Mouse (Mus musculus) layer of hippocampus, adult 2 months (tissue): ENCODE measurements around the gene Zfp455. TPM values are rescaled to one million over a fixed set of nuclear protein-coding genes. Genes with fewer than 3 reads are reported as not detected.
A peak's percentile ranks its signal among the peaks of the same experiment; 100 is the strongest.
"Not testable (repeated sequence)": the region's sequence is repeated elsewhere in the genome, so short reads cannot be mapped to it uniquely, and the experiment has no call there.

ENCODE experiments used
- DNase-seq, 2 experiments: peaks; one replicate each; pipeline ENCODE4 v3.0.0; 2022; ENCODE audit warnings: low spot score in 2 of 2
- H3K27ac ChIP-seq: fragments of 200-600 bp; 2 replicates; pipeline ENCODE4 v1.8.1; 2022
- H3K4me3 ChIP-seq: fragments of 200-600 bp; 2 replicates; pipeline ENCODE4 v1.8.1; 2022; ENCODE audit warnings: mild to moderate bottlenecking
- CTCF ChIP-seq: fragments of 200-600 bp; conservative IDR thresholded peaks from 2 replicates; pipeline ENCODE4 v1.8.1; 2022; ENCODE audit warnings: antibody characterized with exemption, mild to moderate bottlenecking, moderate library complexity
- long read RNA-seq, 2 experiments: library from polyadenylated mRNA; stranded (forward); transcript quantifications; one replicate each; pipeline ENCODE4 v2.0.0; 2021; ENCODE audit warnings: borderline mapping rate in 2 of 2
- total RNA-seq, 2 experiments: library from RNA; stranded (reverse); gene quantifications; 2 replicates each; pipeline ENCODE4 v1.2.3; 2021

The Zfp455 gene
- 1 to 10 TPM; 2.0 to 3.0 TPM for total RNA-seq
- long read RNA-seq, experiment 1, partial matches to known transcripts, result 0 of 3 reads
- long read RNA-seq, experiment 1, other reads (novel, unspliced or antisense), result 1 of 3 reads
- long read RNA-seq, experiment 2, result 0 reads

DNA sequence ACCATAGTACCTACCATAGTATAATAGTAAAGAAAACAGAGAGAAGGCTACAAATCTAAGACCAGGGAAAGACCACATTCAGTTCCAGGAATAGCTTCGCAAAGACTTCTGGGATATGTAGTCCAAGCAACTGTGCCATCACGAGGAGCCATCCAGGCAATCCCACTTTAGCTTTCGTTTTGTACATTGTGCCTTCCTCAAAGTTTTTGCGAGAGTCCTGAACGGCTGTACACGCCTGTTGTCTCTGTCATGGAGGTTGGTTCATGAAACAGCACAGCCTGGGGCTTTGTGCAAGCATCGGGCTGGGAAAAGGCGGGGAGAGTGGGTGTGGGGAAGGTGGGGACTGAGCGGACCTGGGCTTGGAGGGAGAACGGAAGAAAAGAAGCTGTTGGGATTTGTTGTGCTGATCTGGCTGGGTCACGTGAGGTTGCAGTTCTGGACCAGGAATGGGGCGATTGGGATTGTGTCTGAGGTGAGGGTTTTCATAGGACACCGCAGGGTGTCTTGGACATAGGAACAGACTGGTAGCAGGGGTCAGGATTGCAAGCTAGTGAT is at the start of gene Zfp455:
Zfp455 (plus strand) TSS at position 167 of the 555 bp plus-strand sequence.
- H3K27ac ChIP-seq, result peak within 1 kb of the TSS; percentile 84
- no peak for TF ChIP-seq CTCF
- peak; percentile 52 to 66 for DNase-seq
- H3K4me3 ChIP-seq, result peak within 1 kb of the TSS; percentile 87

GRCm38 (mm10) chr13:67166122-67166521 is 28.2 kb upstream of the Zfp455 start:
- not testable (repeated sequence) for DNase-seq, H3K4me3 ChIP-seq, H3K27ac ChIP-seq

- Histone ChIP-seq H3K27ac (peak within 1 kb of the TSS; percentile 83), H3K4me3 (peak within 1 kb of the TSS; percentile 62)
- peak; percentile 59 to 69 for DNase-seq
These were observed 21.1 kb upstream of the Zfp455 start, which contains the start of gene Rsl1 for GRCm38 (mm10) chr13:67172991-67173722. Gene Rsl1 (plus strand): TSS chr13:67173182.

GRCm38 (mm10) chr13:67173723-67174055 is 20.6 kb upstream of the Zfp455 start:
- H3K4me3 ChIP-seq, result peak overlapping the region; percentile 62
- H3K27ac ChIP-seq, result no peak overlapping the region
- no peak for TF ChIP-seq CTCF
- no peak for DNase-seq

GRCm38 (mm10) chr13:67201656-67202055 is 7.3 kb downstream of the Zfp455 start:
- no peak for TF ChIP-seq CTCF
- no peak overlapping the region for H3K4me3 ChIP-seq
- DNase-seq, result peak; percentile 26 to 51
- H3K27ac ChIP-seq, result no peak overlapping the region

DNA sequence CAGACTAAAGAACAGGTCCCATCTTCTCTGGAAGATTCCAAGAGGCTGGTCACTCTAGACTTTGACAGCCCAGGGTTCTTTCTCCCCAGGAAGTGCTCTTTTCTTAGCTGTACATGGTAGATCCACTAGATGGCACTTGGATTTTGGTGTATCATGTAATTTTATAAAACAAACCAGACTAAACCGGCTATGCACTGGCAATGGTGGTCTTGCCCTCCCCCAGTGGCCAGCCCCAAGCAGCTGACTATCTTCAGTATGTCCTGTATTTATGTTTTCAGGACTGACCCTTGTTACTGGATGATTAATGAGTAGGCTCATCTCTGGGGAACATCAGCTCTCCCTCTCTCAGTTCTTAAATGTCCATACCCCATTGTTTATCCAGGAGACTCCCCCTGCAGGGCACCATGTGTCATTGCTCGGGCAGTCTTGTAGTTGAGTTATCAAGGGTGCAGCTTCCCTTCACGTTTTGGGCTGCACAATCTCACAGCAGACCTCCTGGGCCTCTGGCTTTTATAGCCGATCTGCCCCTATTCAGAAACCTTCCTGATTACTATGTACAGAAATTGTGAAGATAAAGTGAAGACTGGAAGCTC is 19.8 kb downstream of the Zfp455 start:
- TF ChIP-seq CTCF, result peak; percentile 58
- H3K4me3 ChIP-seq, result no peak overlapping the region
- no peak for DNase-seq
- H3K27ac ChIP-seq, result no peak overlapping the region

Other genes with a start within 250 kb of the Zfp455 start
- 1 to 10 TPM; 4.6 to 5.6 TPM for gene Zfp712, start 133.3 kb upstream of the Zfp455 start, total RNA-seq
- gene Zfp708, start 96.5 kb upstream of the Zfp455 start, total RNA-seq, result 1 to 10 TPM; 2.5 to 3.5 TPM
- 1 to 10 TPM; 3.0 to 4.3 TPM for gene Gm28557, start 85.9 kb upstream of the Zfp455 start, total RNA-seq
- under 1 TPM; 0.39 to 0.44 TPM for gene Rslcan18, start 78.2 kb upstream of the Zfp455 start, total RNA-seq
- 10 to 100 TPM in 1 of 2 experiments, 1 to 10 TPM in 1; 8.9 to 10.6 TPM for gene Zfp759, start 72.8 kb upstream of the Zfp455 start, total RNA-seq
- 1 to 10 TPM; 4.1 to 6.7 TPM for gene Rsl1, start 21.3 kb upstream of the Zfp455 start, total RNA-seq
- gene Zfp458, start 84.0 kb downstream of the Zfp455 start, total RNA-seq, result 10 to 100 TPM; 19.9 to 22.2 TPM
- 1 to 10 TPM; 4.0 to 6.5 TPM for gene Zfp457, start 112.0 kb downstream of the Zfp455 start, total RNA-seq
- gene Zfp595, start 138.1 kb downstream of the Zfp455 start, total RNA-seq, result 1 to 10 TPM; 3.2 to 4.9 TPM
- under 1 TPM; 0.81 to 0.82 TPM for gene Gm28044, start 166.0 kb downstream of the Zfp455 start, total RNA-seq
- gene Zfp953, start 166.1 kb downstream of the Zfp455 start, total RNA-seq, result 1 to 10 TPM; 1.0 to 1.2 TPM
- under 1 TPM in 1 of 2 experiments, not detected in 1; 0.72 TPM for gene Gm28041, start 181.2 kb downstream of the Zfp455 start, total RNA-seq
- under 1 TPM; 0.52 to 0.59 TPM for gene Zfp456, start 181.3 kb downstream of the Zfp455 start, total RNA-seq
- 1 to 10 TPM; 3.5 to 4.0 TPM for gene Zfp429, start 205.3 kb downstream of the Zfp455 start, total RNA-seq
- gene Zfp459, start 226.9 kb downstream of the Zfp455 start, total RNA-seq, result 1 to 10 TPM; 1.8 to 2.8 TPM